Mouse (Mus musculus) brain, embryonic 18.5 days (tissue): Measurements from ENCODE around the gene Tma7.

Experiments
- DNase-seq: peaks from one replicate; pipeline ENCODE4 v3.0.0-alpha.2; 2012; ENCODE audit warnings: low read depth, low spot score

Gene Tma7

GRCm38 (mm10) chr9:109102541-109102940, 20.2 kb upstream of the Tma7 start:
- no peak for DNase-seq

GRCm38 (mm10) chr9:109101933-109102445, 19.6 kb upstream of the Tma7 start:
- DNase-seq = no peak

- no peak for DNase-seq
These were observed 18.0 kb upstream of the Tma7 start for GRCm38 (mm10) chr9:109100307-109100928.

GRCm38 (mm10) chr9:109098969-109099368, 16.6 kb upstream of the Tma7 start:
- no peak for DNase-seq

GRCm38 (mm10) chr9:109098366-109098765, 16.0 kb upstream of the Tma7 start:
- no peak for DNase-seq

GRCm38 (mm10) chr9:109097831-109098230, 15.4 kb upstream of the Tma7 start:
- no peak for DNase-seq

- no peak for DNase-seq
These were observed 14.9 kb upstream of the Tma7 start for GRCm38 (mm10) chr9:109097291-109097690.

- no peak for DNase-seq
These were observed 14.5 kb upstream of the Tma7 start for GRCm38 (mm10) chr9:109096856-109097255.

GRCm38 (mm10) chr9:109096251-109096661, 13.9 kb upstream of the Tma7 start:
- no peak for DNase-seq

- DNase-seq = peak; percentile 76
These were observed 13.0 kb upstream of the Tma7 start, which contains the start of gene Plxnb1 for GRCm38 (mm10) chr9:109095137-109095982. Gene Plxnb1, plus strand, starts transcription at chr9:109095389.

GRCm38 (mm10) chr9:109094553-109095136, 12.3 kb upstream of the Tma7 start:
- DNase-seq = no peak

- no peak for DNase-seq
These were observed 11.6 kb upstream of the Tma7 start for GRCm38 (mm10) chr9:109093786-109094552.

- no peak for DNase-seq
These were observed 10.4 kb upstream of the Tma7 start for GRCm38 (mm10) chr9:109092799-109093198.

- no peak for DNase-seq
These were observed 9.4 kb upstream of the Tma7 start for GRCm38 (mm10) chr9:109091802-109092201.

GRCm38 (mm10) chr9:109090446-109090845, 8.1 kb upstream of the Tma7 start:
- DNase-seq = no peak

- no peak for DNase-seq
These were observed 5.6 kb upstream of the Tma7 start for GRCm38 (mm10) chr9:109087987-109088386.

GRCm38 (mm10) chr9:109084922-109085321, 2.5 kb upstream of the Tma7 start:
- DNase-seq = no peak

- DNase-seq = no peak
These were observed 651 bp downstream of the Tma7 start for GRCm38 (mm10) chr9:109081749-109082123.

GRCm38 (mm10) chr9:109080516-109080915, 1.9 kb downstream of the Tma7 start:
- no peak for DNase-seq

- peak; percentile 85 for DNase-seq
These were observed 8.5 kb downstream of the Tma7 start, which contains the start of gene Atrip for GRCm38 (mm10) chr9:109073661-109074573. Gene Atrip, minus strand, starts transcription at chr9:109074124.
